Mouse (Mus musculus) bone marrow macrophage, adult 2 months (primary cell): ENCODE data around the gene Olfr1357.

Source experiments
- CTCF ChIP-seq: IDR thresholded peaks from 2 replicates; pipeline ENCODE4 v1.5.1; 2012; ENCODE audit warnings: low read depth, mild to moderate bottlenecking, low read length, moderate library complexity
- POLR2A ChIP-seq: IDR thresholded peaks from 2 replicates; pipeline ENCODE4 v1.6.1; 2012; ENCODE audit warnings: mild to moderate bottlenecking, low read depth, low read length, borderline replicate concordance

DNA sequence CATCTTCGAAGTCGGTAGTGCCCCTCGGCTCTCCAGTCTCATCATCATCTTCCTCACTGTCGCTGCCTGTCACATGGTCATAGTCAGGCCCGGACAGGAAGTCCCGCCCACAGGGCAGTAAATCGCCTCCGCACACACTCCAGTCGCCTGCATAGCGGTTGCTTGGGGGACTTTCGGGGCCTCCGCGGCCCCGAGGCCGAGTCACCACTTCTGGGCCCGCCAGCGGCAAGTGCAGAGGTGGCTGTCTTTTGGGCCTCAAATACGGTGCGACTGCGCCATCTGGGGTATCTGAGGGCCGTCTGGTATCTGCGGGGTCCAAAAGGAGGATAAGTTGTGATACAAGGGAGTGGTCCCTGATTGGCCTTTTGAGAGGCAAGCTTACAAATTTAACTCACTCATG lies 32.3 kb downstream of the Olfr1357 start:
- TF ChIP-seq CTCF (no peak), POLR2A (no peak)
